ENCODE assay signal across 14 mouse cellular contexts in genomic region chr3:51654303-51655055, GRCm38 (mm10). TPM values are rescaled to one million over a fixed set of nuclear protein-coding genes. Genes with fewer than 3 reads are reported as not detected.
A peak's percentile ranks its signal among the peaks of the same experiment; 100 is the strongest.
DNase-seq lines count a peak whose midpoint lies in the region; ATAC-seq lines count a peak whose summit lies in the region.
"Had no signal": no experiment of that assay in that cellular context is flagged by ENCODE, and none has a peak within 500 bp of the region (broad histone marks: within the 10 kb centered on the region; RNA-seq: fewer than 3 reads in every experiment).

No protein-coding gene starts in this region.

- H3K9ac ChIP-seq in hindbrain, embryonic 16.5 days (ENCODE audit: low read depth, low read length), result no peak overlapping the region

- no peak overlapping the region for H3K4me3 ChIP-seq in hindbrain, embryonic 16.5 days (ENCODE audit: low read length)

- H3K27me3 ChIP-seq in hindbrain, embryonic 16.5 days (replicated peaks; ENCODE audit: control insufficient read depth, insufficient read depth, low read length), result no peaks in the 10 kb centered on the region

- ATAC-seq in inflammation-experienced regulatory T-cells, adult 6 months, result peak; percentile 83
- ATAC-seq in hindbrain, embryonic 16.5 days, result no peak
- no peak for ATAC-seq in erythroid progenitor cell, adult 5-6 weeks (replicated peaks; ENCODE audit: low FRiP score, poor library complexity, severe bottlenecking)
- ATAC-seq: lung, postnatal 0 days; midbrain, embryonic 16.5 days had no signal

- no peaks in the 10 kb centered on the region for H3K36me3 ChIP-seq in hindbrain, embryonic 16.5 days (ENCODE audit: control insufficient read depth, insufficient read depth, low read length)

- H3K4me2 ChIP-seq in hindbrain, embryonic 16.5 days (ENCODE audit: low read length), result no peak overlapping the region

- peaks cover 8% of the 10 kb centered on the region; the same call in 1 of the 2 replicates for H3K4me1 ChIP-seq in hindbrain, embryonic 16.5 days (ENCODE audit: control insufficient read depth, insufficient read depth, low read depth, low read length)

- no peak overlapping the region for H3K27ac ChIP-seq in hindbrain, embryonic 16.5 days (ENCODE audit: low read depth, low read length)

- WGBS in hindbrain, embryonic 16.5 days, result 88% methylated on average over 6 of the region's 6 CpGs

- peak; percentile 71 for DNase-seq in A20 (ENCODE audit: low read depth, low spot score)
- peak; percentile 82 for DNase-seq in CD4-positive, CD25-positive, alpha-beta regulatory T cell, adult 2 months (ENCODE audit: low read depth, low spot score)
- peak; percentile 71 to 85 for DNase-seq in thymus, adult 18-20 months
- no peak for DNase-seq in kidney, adult 9 months
- DNase-seq: adrenal gland, postnatal 14 days; cerebellum, adult 11-12 months; kidney, adult 18-20 months; layer of hippocampus, adult 9-11 months; right cerebral cortex, postnatal 4 days had no signal

- H3K9me3 ChIP-seq in hindbrain, embryonic 16.5 days (ENCODE audit: control insufficient read depth, low read length), result no peaks in the 10 kb centered on the region

RNA-seq across cellular contexts. Expression of gene Mgst2, which starts 5.7 kb away (rescaled TPM):
- 100 to 1,000 TPM in 1 of 3 experiments, 10 to 100 TPM in 2; 13.4 to 184 (median 82.2) TPM for polyA plus RNA-seq in inflammation-experienced regulatory T-cells, adult 6 months (2017; shearing (Covaris generic))
- 0.33 and 0.40 TPM in 2 replicates for polyA plus RNA-seq in hindbrain, embryonic 16.5 days (2015; fragmentation: Nextera tagmentation; extraction: Ambion mirVana)
- total RNA-seq in erythroid progenitor cell, adult 5-6 weeks (2015; ENCODE audit: low replicate concordance), result 19.3 and 31.0 TPM in 2 replicates
- total RNA-seq in erythroid progenitor cell, adult 5-6 weeks (2017; ENCODE audit: low replicate concordance), result 14.5 and 33.0 TPM in 2 replicates

Comparison
In these comparisons a context has a peak if more than half of its experiments do, and no peak if none do; other contexts are left out.
1. RNA of gene Mgst2, which starts 5.7 kb away (polyA plus RNA-seq): 13.4 to 184 TPM in inflammation-experienced regulatory T-cells, adult 6 months; 0.33 to 0.40 TPM in hindbrain, embryonic 16.5 days; every median in the first group is over 10 times any median in the second.